Mouse (Mus musculus): Measurements from ENCODE around the gene Wdr83. TPM values are rescaled to one million over a fixed set of nuclear protein-coding genes. Genes with fewer than 3 reads are reported as not detected.

The Wdr83 gene
- polyA plus RNA-seq, 1 experiment = 21.1 TPM

DNA sequence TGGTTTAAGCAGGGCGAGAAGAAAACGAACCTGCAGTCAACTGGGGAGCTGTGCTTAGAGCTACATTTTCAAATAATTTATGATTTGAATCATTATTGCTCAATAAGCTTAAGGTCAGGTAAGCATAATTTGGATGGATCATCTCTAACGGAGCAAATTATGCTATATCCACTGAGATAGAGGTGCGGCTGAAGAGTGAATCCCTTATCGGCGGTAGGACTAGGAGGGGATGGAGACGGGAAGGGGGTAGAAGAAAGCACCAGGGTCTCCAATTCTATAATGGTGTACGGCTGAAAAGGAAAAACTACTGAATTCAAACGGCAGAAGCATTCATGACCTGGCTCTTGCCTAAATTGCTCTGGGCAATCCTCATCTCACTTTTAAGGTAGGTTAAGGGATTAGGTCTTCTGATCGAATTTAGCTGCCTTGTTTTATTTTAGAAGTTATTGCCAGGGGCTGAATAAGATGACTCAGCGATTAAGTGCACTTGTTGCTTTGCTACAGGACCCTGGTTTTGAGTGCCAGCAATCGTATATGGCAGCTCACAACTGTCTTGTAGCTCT, 45.9 kb downstream of the Wdr83 start:
- Histone ChIP-seq H3K4me1 (ENCODE audit: control insufficient read depth, insufficient read depth, low read length) (peaks cover 13% of the 10 kb centered on the region), H3K27me3 (ENCODE audit: control insufficient read depth, insufficient read depth, low read length) (no peaks in the 10 kb centered on the region), H3K36me3 (ENCODE audit: control insufficient read depth, insufficient read depth, low read length) (no peaks in the 10 kb centered on the region), H3K4me3 (ENCODE audit: control insufficient read depth, low read depth, low read length) (peak overlapping the region; percentile 12), H3K27ac (ENCODE audit: control insufficient read depth, insufficient read depth, low read depth, low read length) (peak overlapping the region; percentile 61)
- TF ChIP-seq POLR2A (IDR thresholded peaks at IDR 0.05; ENCODE audit: control insufficient read depth, low read depth, low read length) (no peak), CTCF (IDR thresholded peaks at IDR 0.05; ENCODE audit: control insufficient read depth, insufficient read depth, insufficient replicate concordance, low read depth, low read length) (no peak)

DNA sequence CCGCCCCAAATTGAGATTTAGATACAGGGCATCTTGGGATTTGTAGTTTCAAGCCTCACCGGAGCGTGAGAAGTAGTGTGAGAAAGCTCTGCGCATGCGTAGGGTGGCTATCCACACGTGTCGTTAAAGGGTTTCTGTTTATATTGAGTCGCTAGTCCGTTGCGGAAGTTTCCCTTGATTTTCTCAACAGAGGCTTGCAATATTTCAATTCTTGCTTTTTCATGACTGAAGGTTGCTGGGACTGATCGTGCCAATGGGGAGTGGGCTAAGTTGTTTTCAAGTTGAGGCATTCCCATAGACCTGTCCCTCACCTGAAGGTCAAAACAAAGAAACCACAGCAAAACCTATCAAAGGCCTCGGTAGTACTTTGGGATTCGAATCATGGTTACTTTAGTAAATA, 46.3 kb downstream of the Wdr83 start:
- Histone ChIP-seq H3K36me3 (ENCODE audit: control insufficient read depth, insufficient read depth, low read length) (no peaks in the 10 kb centered on the region), H3K27ac (ENCODE audit: control insufficient read depth, insufficient read depth, low read depth, low read length) (no peak overlapping the region)

DNA sequence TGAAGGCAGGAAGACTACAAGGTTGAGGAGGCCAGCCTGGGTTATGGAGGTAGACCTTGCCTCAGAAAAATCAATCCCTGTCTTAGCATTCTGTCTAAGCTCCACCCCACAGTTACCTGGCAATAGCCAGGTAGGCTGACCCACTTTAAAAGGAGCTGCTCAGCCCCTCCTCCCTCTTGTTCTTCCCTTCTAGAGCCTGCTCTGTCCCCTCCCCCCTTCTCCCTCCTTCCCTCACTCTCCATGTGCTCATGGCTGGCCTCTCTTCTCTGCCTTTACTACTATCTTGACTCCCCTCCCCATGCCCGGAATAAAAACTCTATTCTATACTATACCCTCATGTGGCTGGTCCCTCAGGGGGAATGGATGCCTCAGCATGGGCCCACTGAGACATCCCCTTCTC, 47.2 kb downstream of the Wdr83 start:
- TF ChIP-seq POLR2A (IDR thresholded peaks at IDR 0.05; ENCODE audit: control insufficient read depth, low read depth, low read length) (no peak), CTCF (IDR thresholded peaks at IDR 0.05; ENCODE audit: control insufficient read depth, insufficient read depth, insufficient replicate concordance, low read depth, low read length) (no peak)
- no peak overlapping the region for H3K27ac ChIP-seq (ENCODE audit: control insufficient read depth, insufficient read depth, low read depth, low read length)
- H3K4me1 ChIP-seq (ENCODE audit: control insufficient read depth, insufficient read depth, low read length) = peaks cover 15% of the 10 kb centered on the region
- no peaks in the 10 kb centered on the region for H3K36me3 ChIP-seq (ENCODE audit: control insufficient read depth, insufficient read depth, low read length)
- no peak overlapping the region for H3K4me3 ChIP-seq (ENCODE audit: control insufficient read depth, low read depth, low read length)
- H3K27me3 ChIP-seq (ENCODE audit: control insufficient read depth, insufficient read depth, low read length) = no peaks in the 10 kb centered on the region

More for the DNA sequence above, 46.3 kb downstream of the Wdr83 start:
- Histone ChIP-seq H3K27me3 (ENCODE audit: control insufficient read depth, insufficient read depth, low read length) (no peaks in the 10 kb centered on the region), H3K4me3 (ENCODE audit: control insufficient read depth, low read depth, low read length) (no peak overlapping the region; the same call in 1 of the 2 replicates), H3K4me1 (ENCODE audit: control insufficient read depth, insufficient read depth, low read length) (peaks cover 13% of the 10 kb centered on the region)
- no peak for TF ChIP-seq CTCF (IDR thresholded peaks at IDR 0.05; ENCODE audit: control insufficient read depth, insufficient read depth, insufficient replicate concordance, low read depth, low read length)

DNA sequence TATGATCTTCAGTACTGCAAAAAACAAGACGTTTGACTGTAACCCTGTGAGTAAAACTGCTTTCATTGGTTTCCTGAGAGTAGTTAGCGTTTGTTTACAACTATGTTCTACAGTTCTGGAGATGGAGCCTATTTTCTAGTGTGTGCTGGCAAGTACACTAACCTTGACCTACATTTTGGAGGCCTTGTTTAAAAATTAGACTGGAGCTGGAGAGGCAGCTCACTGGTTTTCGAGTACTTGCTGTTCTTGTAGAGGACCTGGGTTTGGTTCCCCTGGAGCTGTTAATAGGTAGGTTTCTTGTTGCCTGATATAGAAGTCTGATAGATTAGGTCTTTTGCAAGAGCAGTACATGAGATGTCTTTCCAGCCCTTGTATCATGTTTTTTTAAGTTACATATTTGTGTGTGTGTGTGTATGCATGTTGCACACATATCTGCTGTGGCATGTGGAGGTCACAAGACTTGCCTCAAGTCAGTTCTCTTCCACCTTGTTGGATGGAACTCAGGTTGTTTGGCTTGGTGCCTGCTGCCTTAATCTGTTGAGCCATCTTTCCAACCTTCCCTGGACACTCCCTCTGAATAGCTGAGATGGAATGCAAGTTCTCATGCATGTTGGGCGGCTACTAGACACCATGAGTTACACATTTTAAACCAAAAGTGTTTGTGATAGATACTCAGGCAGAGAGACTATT, 48.3 kb downstream of the Wdr83 start:
- Histone ChIP-seq H3K4me3 (ENCODE audit: control insufficient read depth, low read depth, low read length) (no peak overlapping the region), H3K36me3 (ENCODE audit: control insufficient read depth, insufficient read depth, low read length) (no peaks in the 10 kb centered on the region), H3K4me1 (ENCODE audit: control insufficient read depth, insufficient read depth, low read length) (peaks cover 10% of the 10 kb centered on the region), H3K27ac (ENCODE audit: control insufficient read depth, insufficient read depth, low read depth, low read length) (no peak overlapping the region), H3K27me3 (ENCODE audit: control insufficient read depth, insufficient read depth, low read length) (no peaks in the 10 kb centered on the region)
- TF ChIP-seq CTCF (IDR thresholded peaks at IDR 0.05; ENCODE audit: control insufficient read depth, insufficient read depth, insufficient replicate concordance, low read depth, low read length) (no peak), POLR2A (IDR thresholded peaks at IDR 0.05; ENCODE audit: control insufficient read depth, low read depth, low read length) (no peak)

DNA sequence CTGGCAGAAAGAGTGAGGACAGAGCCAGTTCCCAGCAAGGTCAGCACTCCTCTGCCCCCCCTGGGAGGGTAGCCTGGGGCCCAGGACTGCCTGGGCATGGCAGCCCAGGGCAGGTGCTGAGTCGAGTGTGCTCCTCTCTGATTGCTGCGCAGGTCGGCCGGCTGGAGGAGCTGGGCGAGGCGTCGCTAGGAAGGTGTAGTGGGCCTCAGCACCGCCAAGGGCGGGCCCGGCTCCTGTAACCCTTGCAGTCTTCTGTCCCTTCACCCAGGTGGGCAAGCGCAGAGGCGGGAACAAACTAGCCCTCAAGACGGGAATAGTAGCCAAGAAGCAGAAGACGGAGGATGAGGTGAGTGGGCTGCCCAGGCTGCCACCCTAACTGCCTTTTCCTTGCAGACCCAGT, 51.8 kb downstream of the Wdr83 start:
- Histone ChIP-seq H3K27me3 (ENCODE audit: control insufficient read depth, insufficient read depth, low read length) (no peaks in the 10 kb centered on the region), H3K36me3 (ENCODE audit: control insufficient read depth, insufficient read depth, low read length) (no peaks in the 10 kb centered on the region)

DNA sequence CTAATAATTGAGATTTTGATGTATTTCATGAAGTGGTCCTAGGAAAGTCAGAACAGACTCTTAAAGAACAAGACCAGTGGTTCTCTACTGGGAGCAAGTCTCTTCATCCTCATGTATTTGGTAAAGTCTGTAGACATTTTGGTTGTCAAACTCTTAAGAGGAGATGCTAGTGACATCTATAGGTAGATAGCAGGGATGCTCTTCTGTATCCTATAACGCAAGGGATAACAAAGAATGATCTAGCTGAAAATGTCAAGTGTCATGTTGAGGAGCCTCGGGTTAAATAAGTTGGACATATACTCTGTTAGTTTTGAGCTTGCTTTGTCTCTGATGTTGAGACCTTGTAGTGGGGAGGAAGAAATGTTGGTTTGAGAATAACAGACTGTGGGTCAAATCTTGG, 53.2 kb downstream of the Wdr83 start:
- Histone ChIP-seq H3K4me3 (ENCODE audit: control insufficient read depth, low read depth, low read length) (peak overlapping the region; percentile 43; the same call in 1 of the 2 replicates), H3K27ac (ENCODE audit: control insufficient read depth, insufficient read depth, low read depth, low read length) (no peak overlapping the region), H3K27me3 (ENCODE audit: control insufficient read depth, insufficient read depth, low read length) (no peaks in the 10 kb centered on the region), H3K36me3 (ENCODE audit: control insufficient read depth, insufficient read depth, low read length) (no peaks in the 10 kb centered on the region), H3K4me1 (ENCODE audit: control insufficient read depth, insufficient read depth, low read length) (peaks cover 5% of the 10 kb centered on the region)
- no peak for TF ChIP-seq CTCF (IDR thresholded peaks at IDR 0.05; ENCODE audit: control insufficient read depth, insufficient read depth, insufficient replicate concordance, low read depth, low read length)
- no peak for TF ChIP-seq POLR2A (IDR thresholded peaks at IDR 0.05; ENCODE audit: control insufficient read depth, low read depth, low read length)

More for the DNA sequence above, 51.8 kb downstream of the Wdr83 start:
- Histone ChIP-seq H3K27ac (ENCODE audit: control insufficient read depth, insufficient read depth, low read depth, low read length) (no peak overlapping the region), H3K4me3 (ENCODE audit: control insufficient read depth, low read depth, low read length) (no peak overlapping the region), H3K4me1 (ENCODE audit: control insufficient read depth, insufficient read depth, low read length) (peaks cover 8% of the 10 kb centered on the region)
- no peak for TF ChIP-seq POLR2A (IDR thresholded peaks at IDR 0.05; ENCODE audit: control insufficient read depth, low read depth, low read length)
- no peak for TF ChIP-seq CTCF (IDR thresholded peaks at IDR 0.05; ENCODE audit: control insufficient read depth, insufficient read depth, insufficient replicate concordance, low read depth, low read length)

DNA sequence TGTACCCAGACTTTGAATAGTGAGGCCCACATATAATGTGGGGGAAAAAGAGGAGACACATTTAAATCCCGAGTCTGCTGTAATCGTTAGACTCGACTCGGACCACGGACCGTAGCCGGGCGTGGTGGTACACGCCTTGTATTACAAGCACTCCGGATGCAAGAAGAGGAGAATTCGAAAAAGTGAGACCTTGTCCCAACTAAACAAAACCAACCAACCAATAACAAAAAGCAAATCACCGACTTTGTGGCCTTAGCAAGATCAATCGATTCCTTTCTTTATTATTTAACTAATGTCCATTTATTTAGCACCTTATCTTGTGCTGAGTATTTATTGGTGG, 53.6 kb downstream of the Wdr83 start:
- Histone ChIP-seq H3K27ac (ENCODE audit: control insufficient read depth, insufficient read depth, low read depth, low read length) (peak overlapping the region; percentile 19; the same call in 1 of the 2 replicates), H3K4me3 (ENCODE audit: control insufficient read depth, low read depth, low read length) (peak overlapping the region; percentile 99), H3K27me3 (ENCODE audit: control insufficient read depth, insufficient read depth, low read length) (no peaks in the 10 kb centered on the region), H3K4me1 (ENCODE audit: control insufficient read depth, insufficient read depth, low read length) (peaks cover 5% of the 10 kb centered on the region), H3K36me3 (ENCODE audit: control insufficient read depth, insufficient read depth, low read length) (no peaks in the 10 kb centered on the region)
- TF ChIP-seq POLR2A (IDR thresholded peaks at IDR 0.05; ENCODE audit: control insufficient read depth, low read depth, low read length) = no peak
- TF ChIP-seq CTCF (IDR thresholded peaks at IDR 0.05; ENCODE audit: control insufficient read depth, insufficient read depth, insufficient replicate concordance, low read depth, low read length) = no peak

Data from testis, adult 2 months (tissue).